Mouse (Mus musculus) kidney, postnatal 4 days (tissue): ENCODE results near the gene Adss.

Experiments
- DNase-seq, 2 experiments: peaks; one replicate each; pipeline ENCODE4 v3.0.0; 2021; ENCODE audit warnings: mixed read lengths in 2 of 2

The Adss gene

DNA sequence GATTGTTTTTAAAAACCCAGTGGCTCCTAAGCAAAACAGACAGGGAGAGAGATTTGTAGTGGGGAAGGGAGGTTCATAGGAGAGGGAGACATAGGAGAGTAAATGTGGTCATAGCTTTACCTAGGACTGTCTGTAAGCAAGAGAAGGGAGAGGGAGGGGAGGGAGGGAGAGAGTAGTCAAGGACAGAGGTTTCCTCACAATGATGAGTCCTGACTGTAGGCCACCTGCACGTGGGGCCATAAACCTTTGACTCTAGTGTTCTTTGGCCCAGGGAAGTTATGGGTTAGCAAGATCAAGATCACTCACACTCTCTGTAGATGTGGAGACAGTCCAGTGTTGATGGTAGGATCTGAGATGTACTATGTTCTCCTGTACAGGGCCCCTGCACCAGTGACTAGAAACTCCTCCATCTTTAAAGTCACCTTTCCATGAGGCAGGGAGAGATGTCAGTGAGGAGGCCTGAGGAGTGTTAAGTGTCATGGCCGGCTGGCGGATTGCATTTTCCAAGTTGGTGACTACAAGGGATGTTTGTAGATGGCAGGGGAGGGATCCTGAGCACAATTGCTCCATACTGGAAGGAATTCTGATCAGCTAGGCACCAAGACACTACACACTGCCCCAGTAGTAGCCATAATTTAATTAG lies 68.3 kb downstream of the Adss start:
- DNase-seq, result no peak

GRCm38 (mm10) chr1:177726870-177727269 lies 69.4 kb downstream of the Adss start:
- no peak for DNase-seq

GRCm38 (mm10) chr1:177723786-177724185 lies 72.5 kb downstream of the Adss start:
- DNase-seq, result no peak

- DNase-seq, result no peak
Measured at GRCm38 (mm10) chr1:177719029-177719427, 77.3 kb downstream of the Adss start.

GRCm38 (mm10) chr1:177718340-177719028 lies 77.8 kb downstream of the Adss start:
- no peak for DNase-seq

GRCm38 (mm10) chr1:177717057-177717835 lies 79.1 kb downstream of the Adss start:
- no peak for DNase-seq

GRCm38 (mm10) chr1:177716448-177716847 lies 79.9 kb downstream of the Adss start:
- DNase-seq, result no peak

- DNase-seq, result no peak
Measured at GRCm38 (mm10) chr1:177714397-177715012, 81.8 kb downstream of the Adss start.

GRCm38 (mm10) chr1:177713635-177714396 lies 82.5 kb downstream of the Adss start:
- no peak for DNase-seq
